Mouse (Mus musculus) heart, embryonic 16.5 days (tissue): ENCODE results near the gene Chn2. TPM values are rescaled to one million over a fixed set of nuclear protein-coding genes. Genes with fewer than 3 reads are reported as not detected.

Source experiments
- polyA plus RNA-seq: library from polyadenylated mRNA; unstranded; fragments of >200 nt; fragmentation: Nextera tagmentation; extraction: Ambion mirVana; gene quantifications from 2 replicates; pipeline ENCODE4 v1.2.1, GENCODE M21; 2015

The Chn2 gene
- polyA plus RNA-seq, 1 experiment from 2014 or later: 5.4 TPM

Other genes with a start within 250 kb of the Chn2 start
- 4.4 and 7.1 TPM in 2 replicates for gene Tril, start 218.7 kb upstream of the Chn2 start, polyA plus RNA-seq
- gene Cpvl, start 60.9 kb upstream of the Chn2 start, polyA plus RNA-seq: not detected in 2 replicates